Mouse (Mus musculus): ENCODE measurements at regions not wholly inside any gene's neighbourhood (a gene's known extent, or its start where the extent isn't known, plus 50 kb on each side); places are given as distances from the start of the nearest gene placed in this dataset.

- Histone ChIP-seq H3K4me3 (replicated peaks) (no peak overlapping the region), H3K36me3 (replicated peaks) (no peaks in the 10 kb centered on the region), H3K27me3 (no peaks in the 10 kb centered on the region), H3K4me1 (peaks cover 36% of the 10 kb centered on the region), H3K27ac (no peak overlapping the region), H3K9ac (no peak overlapping the region), H3K4me2 (no peak overlapping the region), H3K9me3 (no peaks in the 10 kb centered on the region)
- ATAC-seq (ENCODE audit: low FRiP score), result no peak
- 86% methylated on average over 14 of the region's 14 CpGs for WGBS
Observed at GRCm38 (mm10) chr13:54321011-54321410, 50.1 kb upstream of the Cplx2 start.
